Mouse (Mus musculus): ENCODE results near the gene Acsl5. TPM values are rescaled to one million over a fixed set of nuclear protein-coding genes. Genes with fewer than 3 reads are reported as not detected.
A peak's percentile ranks its signal among the peaks of the same experiment; 100 is the strongest.

Gene Acsl5
- polyA plus RNA-seq, 1 experiment: 185 TPM

- no peak overlapping the region for H3K4me3 ChIP-seq (ENCODE audit: low read depth, low read length)
- H3K36me3 ChIP-seq (ENCODE audit: control insufficient read depth, insufficient read depth, low read length): peaks cover 57% of the 10 kb centered on the region
- H3K4me1 ChIP-seq (ENCODE audit: control insufficient read depth, insufficient read depth, insufficient read length, low read length): no peaks in the 10 kb centered on the region
- no peak for TF ChIP-seq CTCF (IDR thresholded peaks at IDR 0.05; ENCODE audit: extremely low read depth, insufficient read length, insufficient replicate concordance, low read depth, low read length)
- no peak for TF ChIP-seq POLR2A (IDR thresholded peaks at IDR 0.05; ENCODE audit: low read depth, low read length)
- WGBS: 87% methylated on average over 3 of the region's 3 CpGs
- no peaks in the 10 kb centered on the region for H3K27me3 ChIP-seq (ENCODE audit: control insufficient read depth, insufficient read depth, low read length)
- H3K27ac ChIP-seq (ENCODE audit: insufficient read depth, low read depth, low read length): no peak overlapping the region
Observed at GRCm38 (mm10) chr19:55300525-55300924, 48.8 kb downstream of the Acsl5 start.

GRCm38 (mm10) chr19:55305024-55305423, 53.3 kb downstream of the Acsl5 start:
- Histone ChIP-seq H3K4me1 (ENCODE audit: control insufficient read depth, insufficient read depth, insufficient read length, low read length) (no peaks in the 10 kb centered on the region), H3K4me3 (ENCODE audit: low read depth, low read length) (no peak overlapping the region), H3K27ac (ENCODE audit: insufficient read depth, low read depth, low read length) (no peak overlapping the region), H3K36me3 (ENCODE audit: control insufficient read depth, insufficient read depth, low read length) (peaks cover 48% of the 10 kb centered on the region), H3K27me3 (ENCODE audit: control insufficient read depth, insufficient read depth, low read length) (no peaks in the 10 kb centered on the region)
- no peak for TF ChIP-seq CTCF (IDR thresholded peaks at IDR 0.05; ENCODE audit: extremely low read depth, insufficient read length, insufficient replicate concordance, low read depth, low read length)
- TF ChIP-seq POLR2A (IDR thresholded peaks at IDR 0.05; ENCODE audit: low read depth, low read length): no peak

GRCm38 (mm10) chr19:55311874-55312273, 60.1 kb downstream of the Acsl5 start:
- Histone ChIP-seq H3K27ac (ENCODE audit: insufficient read depth, low read depth, low read length) (no peak overlapping the region), H3K27me3 (ENCODE audit: control insufficient read depth, insufficient read depth, low read length) (no peaks in the 10 kb centered on the region), H3K4me3 (ENCODE audit: low read depth, low read length) (no peak overlapping the region), H3K4me1 (ENCODE audit: control insufficient read depth, insufficient read depth, insufficient read length, low read length) (no peaks in the 10 kb centered on the region), H3K36me3 (ENCODE audit: control insufficient read depth, insufficient read depth, low read length) (peaks cover 32% of the 10 kb centered on the region)
- WGBS: 87% methylated on average over 8 of the region's 8 CpGs
- no peak for TF ChIP-seq CTCF (IDR thresholded peaks at IDR 0.05; ENCODE audit: extremely low read depth, insufficient read length, insufficient replicate concordance, low read depth, low read length)
- no peak for TF ChIP-seq POLR2A (IDR thresholded peaks at IDR 0.05; ENCODE audit: low read depth, low read length)

- H3K36me3 ChIP-seq (ENCODE audit: control insufficient read depth, insufficient read depth, low read length): peaks cover 22% of the 10 kb centered on the region
- H3K27me3 ChIP-seq (ENCODE audit: control insufficient read depth, insufficient read depth, low read length): no peaks in the 10 kb centered on the region
- no peak overlapping the region for H3K27ac ChIP-seq (ENCODE audit: insufficient read depth, low read depth, low read length)
- H3K4me1 ChIP-seq (ENCODE audit: control insufficient read depth, insufficient read depth, insufficient read length, low read length): no peaks in the 10 kb centered on the region
- 90% methylated on average over 2 of the region's 2 CpGs for WGBS
- no peak overlapping the region for H3K4me3 ChIP-seq (ENCODE audit: low read depth, low read length)
- TF ChIP-seq CTCF (IDR thresholded peaks at IDR 0.05; ENCODE audit: extremely low read depth, insufficient read length, insufficient replicate concordance, low read depth, low read length) (no peak), POLR2A (IDR thresholded peaks at IDR 0.05; ENCODE audit: low read depth, low read length) (no peak)
Observed at GRCm38 (mm10) chr19:55313649-55314048, 61.9 kb downstream of the Acsl5 start.

GRCm38 (mm10) chr19:55315452-55316108, 63.8 kb downstream of the Acsl5 start, which contains the start of gene Zdhhc6:
Zdhhc6 (minus strand) TSS chr19:55316032.
- under 1% methylated on average over 60 of the region's 60 CpGs for WGBS
- H3K4me3 ChIP-seq (ENCODE audit: low read depth, low read length): peak within 1 kb of the TSS; percentile 91
- no peaks in the 10 kb centered on the region for H3K4me1 ChIP-seq (ENCODE audit: control insufficient read depth, insufficient read depth, insufficient read length, low read length)
- H3K27ac ChIP-seq (ENCODE audit: insufficient read depth, low read depth, low read length): peak within 1 kb of the TSS; percentile 87
- no peak; the same call in 1 of the 2 replicates for TF ChIP-seq POLR2A (IDR thresholded peaks at IDR 0.05; ENCODE audit: low read depth, low read length)
- TF ChIP-seq CTCF (IDR thresholded peaks at IDR 0.05; ENCODE audit: extremely low read depth, insufficient read length, insufficient replicate concordance, low read depth, low read length): no peak
- H3K27me3 ChIP-seq (ENCODE audit: control insufficient read depth, insufficient read depth, low read length): no peaks in the 10 kb centered on the region
- peaks cover 8% of the 10 kb centered on the region for H3K36me3 ChIP-seq (ENCODE audit: control insufficient read depth, insufficient read depth, low read length)

GRCm38 (mm10) chr19:55316109-55316714, 64.5 kb downstream of the Acsl5 start, which contains the start of gene Vti1a:
Vti1a (plus strand) TSS chr19:55316295.
- Histone ChIP-seq H3K36me3 (ENCODE audit: control insufficient read depth, insufficient read depth, low read length) (peaks cover 4% of the 10 kb centered on the region), H3K27ac (ENCODE audit: insufficient read depth, low read depth, low read length) (peak within 1 kb of the TSS; percentile 87), H3K4me1 (ENCODE audit: control insufficient read depth, insufficient read depth, insufficient read length, low read length) (no peaks in the 10 kb centered on the region), H3K4me3 (ENCODE audit: low read depth, low read length) (peak within 1 kb of the TSS; percentile 91), H3K27me3 (ENCODE audit: control insufficient read depth, insufficient read depth, low read length) (no peaks in the 10 kb centered on the region)
- TF ChIP-seq POLR2A (IDR thresholded peaks at IDR 0.05; ENCODE audit: low read depth, low read length): peak; percentile 61
- TF ChIP-seq CTCF (IDR thresholded peaks at IDR 0.05; ENCODE audit: extremely low read depth, insufficient read length, insufficient replicate concordance, low read depth, low read length): peak; percentile 55; the same call in 1 of the 2 replicates
- WGBS: under 1% methylated on average over 48 of the region's 48 CpGs

- Histone ChIP-seq H3K36me3 (ENCODE audit: control insufficient read depth, insufficient read depth, low read length) (peaks cover 4% of the 10 kb centered on the region), H3K27me3 (ENCODE audit: control insufficient read depth, insufficient read depth, low read length) (no peaks in the 10 kb centered on the region), H3K27ac (ENCODE audit: insufficient read depth, low read depth, low read length) (no peak overlapping the region), H3K4me3 (ENCODE audit: low read depth, low read length) (no peak overlapping the region), H3K4me1 (ENCODE audit: control insufficient read depth, insufficient read depth, insufficient read length, low read length) (no peaks in the 10 kb centered on the region)
- WGBS: 15% methylated on average over 10 of the region's 10 CpGs
- TF ChIP-seq POLR2A (IDR thresholded peaks at IDR 0.05; ENCODE audit: low read depth, low read length) (no peak), CTCF (IDR thresholded peaks at IDR 0.05; ENCODE audit: extremely low read depth, insufficient read length, insufficient replicate concordance, low read depth, low read length) (no peak)
Observed at GRCm38 (mm10) chr19:55316901-55317300, 65.2 kb downstream of the Acsl5 start.
